Mouse (Mus musculus): Measurements from ENCODE around the gene Gtf2a2. TPM values are rescaled to one million over a fixed set of nuclear protein-coding genes. Genes with fewer than 3 reads are reported as not detected.

The Gtf2a2 gene
- polyA plus RNA-seq, 1 experiment from 2014 or later: 181 TPM

DNA sequence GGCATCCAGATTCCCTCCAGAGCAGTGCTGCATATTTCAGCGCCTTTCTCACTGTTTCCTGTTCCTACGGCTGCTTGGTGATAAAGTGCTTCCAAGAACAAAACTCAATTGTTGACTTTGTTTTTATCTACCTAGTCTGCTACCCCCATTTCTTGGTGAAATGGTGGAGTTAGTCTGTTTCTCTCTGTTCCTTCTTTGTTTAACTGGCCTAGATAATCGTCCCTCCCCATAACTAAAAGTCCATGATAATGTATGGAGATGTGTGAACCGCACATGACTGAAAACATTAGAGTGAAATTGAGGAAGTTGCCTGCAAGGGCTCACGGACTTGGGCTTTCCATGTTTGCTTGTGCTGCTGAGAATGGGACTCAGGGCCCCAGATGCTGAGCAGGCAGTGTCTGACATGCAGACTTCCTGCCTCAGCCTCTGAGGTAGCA lies 19.5 kb upstream of the Gtf2a2 start:
- Histone ChIP-seq H3K4me1 (ENCODE audit: insufficient read depth, low read length) (peaks cover 37% of the 10 kb centered on the region), H3K27ac (ENCODE audit: low read length) (0 out of 2 replicates have a peak overlapping the region, but pooled peaks have one; percentile 46), H3K9me3 (ENCODE audit: low read length) (no peaks in the 10 kb centered on the region), H3K4me2 (replicated peaks; ENCODE audit: low read depth, low read length) (no peak overlapping the region), H3K36me3 (ENCODE audit: insufficient read depth, low read length) (peaks cover 25% of the 10 kb centered on the region), H3K4me3 (ENCODE audit: low read length) (no peak overlapping the region), H3K27me3 (ENCODE audit: insufficient read depth, low read length) (no peaks in the 10 kb centered on the region), H3K9ac (replicated peaks; ENCODE audit: low read length) (0 out of 2 replicates have a peak overlapping the region, but pooled peaks have one; percentile 11)
- ATAC-seq (ENCODE audit: low FRiP score, low TSS enrichment): no peak
- WGBS: 61% methylated on average over 5 of the region's 5 CpGs

DNA sequence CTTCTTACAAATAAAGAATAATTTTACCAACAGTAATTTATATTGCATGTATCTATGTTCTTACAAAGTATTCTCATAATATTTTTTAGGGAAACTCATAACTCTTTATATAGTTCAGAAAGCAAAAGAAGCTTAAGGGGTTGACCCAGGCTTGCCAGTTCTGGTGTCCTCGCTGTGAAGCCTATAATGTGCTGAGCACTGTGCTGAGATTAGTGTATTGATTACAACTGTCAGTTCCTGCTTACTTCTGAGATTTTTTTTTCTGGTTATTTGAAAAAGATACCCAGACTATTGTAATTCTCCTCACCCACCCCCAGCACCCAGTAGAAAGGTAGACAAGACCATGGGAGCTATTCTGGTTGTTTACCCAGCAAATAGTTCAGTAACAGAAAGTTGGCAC lies 18.9 kb upstream of the Gtf2a2 start:
- Histone ChIP-seq H3K9me3 (ENCODE audit: low read length) (no peaks in the 10 kb centered on the region), H3K4me3 (ENCODE audit: low read length) (no peak overlapping the region), H3K4me2 (replicated peaks; ENCODE audit: low read depth, low read length) (no peak overlapping the region), H3K27ac (ENCODE audit: low read length) (no peak overlapping the region), H3K4me1 (ENCODE audit: insufficient read depth, low read length) (peaks cover 37% of the 10 kb centered on the region), H3K9ac (replicated peaks; ENCODE audit: low read length) (no peak overlapping the region), H3K27me3 (ENCODE audit: insufficient read depth, low read length) (no peaks in the 10 kb centered on the region), H3K36me3 (ENCODE audit: insufficient read depth, low read length) (peaks cover 26% of the 10 kb centered on the region)
- no peak for ATAC-seq (ENCODE audit: low FRiP score, low TSS enrichment)
- WGBS: 82% methylated on average over 1 of the region's 1 CpGs

DNA sequence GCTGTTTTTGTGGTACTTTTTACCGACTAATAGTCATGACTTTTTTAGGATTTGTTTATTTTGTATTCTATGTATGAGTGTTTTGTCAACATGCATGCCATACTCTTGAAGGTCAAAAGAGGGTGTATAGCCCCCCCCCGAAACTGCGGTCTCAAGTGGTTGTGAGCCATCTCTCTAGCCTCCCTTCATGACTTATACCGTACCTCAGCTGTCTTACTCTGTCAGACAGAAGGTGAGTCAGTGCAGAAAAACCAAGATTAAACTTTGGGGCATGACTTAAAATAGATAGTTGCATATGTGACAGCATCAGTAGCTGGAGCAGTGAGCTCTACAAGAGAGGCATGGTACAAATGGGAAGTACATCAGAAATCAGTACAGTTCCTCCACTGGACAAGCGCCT lies 17.8 kb upstream of the Gtf2a2 start:
- 94% methylated on average over 5 of the region's 5 CpGs for WGBS
- H3K9ac ChIP-seq (replicated peaks; ENCODE audit: low read length): no peak overlapping the region
- H3K27me3 ChIP-seq (ENCODE audit: insufficient read depth, low read length): no peaks in the 10 kb centered on the region
- H3K4me1 ChIP-seq (ENCODE audit: insufficient read depth, low read length): peaks cover 34% of the 10 kb centered on the region
- peaks cover 37% of the 10 kb centered on the region for H3K36me3 ChIP-seq (ENCODE audit: insufficient read depth, low read length)
- H3K27ac ChIP-seq (ENCODE audit: low read length): no peak overlapping the region
- no peak overlapping the region for H3K4me2 ChIP-seq (replicated peaks; ENCODE audit: low read depth, low read length)
- ATAC-seq (ENCODE audit: low FRiP score, low TSS enrichment): no peak
- no peaks in the 10 kb centered on the region for H3K9me3 ChIP-seq (ENCODE audit: low read length)
- no peak overlapping the region for H3K4me3 ChIP-seq (ENCODE audit: low read length)

DNA sequence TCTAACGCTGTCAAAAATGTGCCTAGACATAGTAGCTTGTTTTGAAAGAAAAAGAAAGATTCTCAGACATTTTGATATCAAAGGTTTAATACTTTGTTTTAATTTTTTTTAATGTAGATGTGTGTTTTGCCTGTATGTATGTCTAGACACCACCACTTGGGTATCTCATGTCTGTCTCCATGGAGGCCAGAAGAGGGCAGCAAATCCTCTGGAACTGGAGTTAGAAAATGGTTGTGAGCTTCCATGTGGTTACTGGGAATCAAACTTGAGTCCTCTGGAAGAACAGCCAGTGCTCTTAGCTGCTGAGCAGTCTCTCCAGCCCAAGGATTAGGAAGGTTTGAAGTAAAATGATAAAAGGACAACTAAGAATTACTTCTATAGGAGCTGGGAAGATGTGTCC lies 13.0 kb upstream of the Gtf2a2 start:
- ATAC-seq (ENCODE audit: low FRiP score, low TSS enrichment): no peak
- WGBS: 86% methylated on average over 1 of the region's 1 CpGs

DNA sequence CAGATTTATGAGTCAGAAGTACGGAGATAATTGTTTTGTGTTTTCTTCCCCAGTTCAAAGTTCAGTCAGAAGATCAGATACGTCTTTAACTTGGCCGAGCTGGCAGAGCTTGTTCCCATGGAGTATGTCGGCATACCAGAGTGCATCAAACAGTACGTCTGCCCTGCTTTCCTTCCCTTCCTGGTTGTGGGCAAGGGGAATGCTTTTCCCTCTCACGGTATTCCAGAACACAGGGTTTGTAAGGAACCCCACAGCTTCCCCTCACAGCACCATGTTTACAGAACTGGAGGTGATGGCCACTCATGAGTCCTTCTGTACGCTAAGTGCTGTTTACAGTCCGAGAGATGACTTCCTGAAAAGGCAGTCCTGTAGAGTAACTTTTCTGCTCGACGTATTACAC lies 8.8 kb upstream of the Gtf2a2 start:
- no peak overlapping the region for H3K9ac ChIP-seq (replicated peaks; ENCODE audit: low read length)
- WGBS: 82% methylated on average over 10 of the region's 10 CpGs
- no peaks in the 10 kb centered on the region for H3K27me3 ChIP-seq (ENCODE audit: insufficient read depth, low read length)
- peaks cover 68% of the 10 kb centered on the region for H3K36me3 ChIP-seq (ENCODE audit: insufficient read depth, low read length)
- no peak overlapping the region for H3K4me3 ChIP-seq (ENCODE audit: low read length)
- no peak overlapping the region for H3K27ac ChIP-seq (ENCODE audit: low read length)
- no peaks in the 10 kb centered on the region for H3K9me3 ChIP-seq (ENCODE audit: low read length)
- no peak for ATAC-seq (ENCODE audit: low FRiP score, low TSS enrichment)
- no peak overlapping the region for H3K4me2 ChIP-seq (replicated peaks; ENCODE audit: low read depth, low read length)
- H3K4me1 ChIP-seq (ENCODE audit: insufficient read depth, low read length): no peaks in the 10 kb centered on the region

More for the DNA sequence above, 13.0 kb upstream of the Gtf2a2 start:
- Histone ChIP-seq H3K4me2 (replicated peaks; ENCODE audit: low read depth, low read length) (no peak overlapping the region), H3K9me3 (ENCODE audit: low read length) (no peaks in the 10 kb centered on the region), H3K27me3 (ENCODE audit: insufficient read depth, low read length) (no peaks in the 10 kb centered on the region), H3K9ac (replicated peaks; ENCODE audit: low read length) (no peak overlapping the region), H3K27ac (ENCODE audit: low read length) (no peak overlapping the region), H3K4me1 (ENCODE audit: insufficient read depth, low read length) (no peaks in the 10 kb centered on the region), H3K4me3 (ENCODE audit: low read length) (no peak overlapping the region), H3K36me3 (ENCODE audit: insufficient read depth, low read length) (peaks cover 69% of the 10 kb centered on the region)

DNA sequence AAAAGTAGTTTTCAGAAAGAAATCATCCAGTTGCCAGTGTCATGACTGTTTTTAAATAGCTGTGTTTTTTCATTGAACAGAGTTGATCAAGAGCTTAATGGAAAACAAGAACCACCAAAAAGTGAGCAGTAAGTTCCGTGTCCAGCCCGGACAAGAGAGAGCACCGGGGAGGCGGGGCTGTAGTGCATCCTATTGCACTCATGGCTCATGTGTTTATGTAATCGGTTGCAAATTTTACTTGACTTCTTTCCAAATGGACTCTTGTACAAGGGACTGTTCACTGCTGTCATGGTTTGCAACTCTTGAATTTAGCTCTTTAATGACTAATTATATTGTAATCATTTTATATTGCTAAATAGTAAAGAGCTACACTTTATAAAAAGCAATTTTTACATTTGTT lies 5.4 kb upstream of the Gtf2a2 start:
- H3K4me1 ChIP-seq (ENCODE audit: insufficient read depth, low read length): no peaks in the 10 kb centered on the region
- no peak overlapping the region for H3K4me3 ChIP-seq (ENCODE audit: low read length)
- H3K27me3 ChIP-seq (ENCODE audit: insufficient read depth, low read length): no peaks in the 10 kb centered on the region
- H3K27ac ChIP-seq (ENCODE audit: low read length): no peak overlapping the region
- 94% methylated on average over 5 of the region's 5 CpGs for WGBS
- H3K36me3 ChIP-seq (ENCODE audit: insufficient read depth, low read length): peaks cover 45% of the 10 kb centered on the region
- no peak for ATAC-seq (ENCODE audit: low FRiP score, low TSS enrichment)
- H3K9ac ChIP-seq (replicated peaks; ENCODE audit: low read length): no peak overlapping the region
- H3K9me3 ChIP-seq (ENCODE audit: low read length): no peaks in the 10 kb centered on the region
- no peak overlapping the region for H3K4me2 ChIP-seq (replicated peaks; ENCODE audit: low read depth, low read length)

DNA sequence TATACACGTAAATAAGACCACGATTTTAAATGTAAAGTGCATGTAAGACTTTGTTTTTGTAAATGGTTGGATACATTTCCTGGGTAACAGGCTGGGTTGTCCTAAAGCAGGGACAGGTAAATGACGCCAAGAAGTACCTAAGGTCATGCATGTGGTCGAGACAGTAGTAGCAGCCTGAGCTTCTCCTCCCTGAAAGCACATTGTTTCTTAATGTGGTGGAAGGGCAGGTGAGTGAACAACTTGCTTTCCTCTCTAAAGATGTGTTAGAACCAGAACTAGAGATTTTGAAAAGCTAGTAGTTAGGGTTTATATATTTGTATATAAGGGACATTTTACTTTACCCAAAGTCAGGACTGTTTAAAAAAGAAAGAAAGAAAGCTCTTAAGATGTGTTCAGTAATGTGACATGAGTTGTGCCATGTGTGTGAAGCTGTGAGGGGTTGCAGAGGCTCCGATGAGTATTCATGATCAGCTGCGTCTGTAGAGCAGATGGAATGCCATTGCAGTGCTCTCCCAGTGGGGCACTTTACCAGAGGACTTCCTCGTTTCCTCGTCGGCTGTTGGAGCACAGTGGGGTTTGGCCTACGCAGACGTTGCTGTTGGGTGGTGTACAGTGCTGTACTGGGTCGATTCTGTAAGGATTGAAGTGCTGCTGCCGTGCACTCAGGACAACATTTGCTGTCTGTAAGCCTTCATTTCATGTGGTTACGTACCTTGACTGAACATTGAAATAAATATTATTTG lies 4.7 kb upstream of the Gtf2a2 start:
- no peak overlapping the region for H3K9ac ChIP-seq (replicated peaks; ENCODE audit: low read length)
- H3K9me3 ChIP-seq (ENCODE audit: low read length): no peaks in the 10 kb centered on the region
- H3K4me1 ChIP-seq (ENCODE audit: insufficient read depth, low read length): no peaks in the 10 kb centered on the region
- 90% methylated on average over 14 of the region's 14 CpGs for WGBS
- no peak overlapping the region for H3K4me2 ChIP-seq (replicated peaks; ENCODE audit: low read depth, low read length)
- H3K27me3 ChIP-seq (ENCODE audit: insufficient read depth, low read length): no peaks in the 10 kb centered on the region
- H3K36me3 ChIP-seq (ENCODE audit: insufficient read depth, low read length): peaks cover 40% of the 10 kb centered on the region
- no peak overlapping the region for H3K27ac ChIP-seq (ENCODE audit: low read length)
- H3K4me3 ChIP-seq (ENCODE audit: low read length): no peak overlapping the region
- ATAC-seq (ENCODE audit: low FRiP score, low TSS enrichment): no peak

DNA sequence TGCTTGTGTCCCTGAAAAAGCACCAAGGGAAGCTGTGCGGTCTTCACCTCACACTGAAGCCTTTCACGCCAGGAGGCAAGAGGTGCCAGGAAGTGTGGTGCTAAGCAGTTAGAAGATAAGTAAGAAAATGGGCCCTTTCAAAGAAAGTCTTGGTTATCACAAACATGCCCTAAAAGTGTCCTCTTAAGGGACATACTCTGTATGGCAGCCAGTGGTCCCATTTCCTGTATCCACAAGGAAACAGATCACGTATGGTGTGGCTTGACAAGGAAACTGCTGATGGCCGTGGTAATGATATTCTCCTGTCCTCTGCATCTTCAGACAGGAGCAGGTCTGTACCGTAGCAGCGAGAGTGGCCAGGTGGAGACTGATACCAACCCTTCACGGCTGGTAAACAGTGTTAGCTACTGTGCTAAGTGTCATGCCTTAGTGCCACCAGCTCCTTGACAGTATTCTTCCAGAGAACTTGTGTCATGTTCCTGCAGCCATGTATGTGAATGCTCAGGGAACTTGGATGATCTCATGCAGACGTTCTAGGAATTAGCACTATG lies 2.5 kb upstream of the Gtf2a2 start:
- Histone ChIP-seq H3K27ac (ENCODE audit: low read length) (no peak overlapping the region), H3K9ac (replicated peaks; ENCODE audit: low read length) (no peak overlapping the region), H3K27me3 (ENCODE audit: insufficient read depth, low read length) (no peaks in the 10 kb centered on the region), H3K36me3 (ENCODE audit: insufficient read depth, low read length) (peaks cover 28% of the 10 kb centered on the region), H3K4me1 (ENCODE audit: insufficient read depth, low read length) (peaks cover 16% of the 10 kb centered on the region), H3K4me2 (replicated peaks; ENCODE audit: low read depth, low read length) (no peak overlapping the region), H3K4me3 (ENCODE audit: low read length) (no peak overlapping the region), H3K9me3 (ENCODE audit: low read length) (no peaks in the 10 kb centered on the region)
- 84% methylated on average over 8 of the region's 8 CpGs for WGBS
- ATAC-seq (ENCODE audit: low FRiP score, low TSS enrichment): no peak

DNA sequence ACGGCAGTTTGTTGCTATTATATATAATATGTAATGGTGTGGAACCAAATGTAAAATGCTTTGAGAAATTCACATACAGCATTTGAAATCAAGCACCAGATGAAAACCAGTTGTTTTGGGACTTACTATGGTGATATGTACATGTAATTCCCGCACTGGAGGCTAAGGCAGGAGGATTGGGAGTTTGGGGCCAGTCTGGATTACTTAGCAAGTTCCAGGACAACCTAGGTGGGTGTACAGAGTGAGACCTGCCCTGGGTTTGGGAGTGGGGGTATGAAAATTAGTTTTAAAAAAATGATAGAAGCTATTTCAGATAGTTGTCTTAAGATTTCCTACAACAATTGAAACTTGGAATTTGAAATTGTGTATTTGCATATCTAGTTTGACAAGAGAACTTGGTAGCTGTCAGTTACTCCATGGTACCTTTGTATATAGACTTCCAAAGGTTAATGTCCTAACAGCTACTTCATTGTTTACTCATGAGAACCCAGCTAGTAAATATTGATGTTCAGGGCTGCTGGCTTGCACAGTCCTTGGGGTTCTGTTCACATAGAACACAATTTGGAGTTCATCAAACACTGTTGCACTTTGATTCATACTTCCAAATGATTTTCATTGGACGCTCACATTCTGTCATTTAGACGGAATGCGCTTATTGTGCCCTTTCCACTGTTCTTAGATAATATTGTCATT lies 1.4 kb upstream of the Gtf2a2 start:
- no peak overlapping the region for H3K4me3 ChIP-seq (ENCODE audit: low read length)
- peaks cover 16% of the 10 kb centered on the region for H3K4me1 ChIP-seq (ENCODE audit: insufficient read depth, low read length)
- H3K27ac ChIP-seq (ENCODE audit: low read length): no peak overlapping the region
- no peak overlapping the region for H3K9ac ChIP-seq (replicated peaks; ENCODE audit: low read length)
- 90% methylated on average over 5 of the region's 5 CpGs for WGBS
- H3K4me2 ChIP-seq (replicated peaks; ENCODE audit: low read depth, low read length): no peak overlapping the region
- H3K27me3 ChIP-seq (ENCODE audit: insufficient read depth, low read length): no peaks in the 10 kb centered on the region
- H3K36me3 ChIP-seq (ENCODE audit: insufficient read depth, low read length): peaks cover 22% of the 10 kb centered on the region
- no peaks in the 10 kb centered on the region for H3K9me3 ChIP-seq (ENCODE audit: low read length)
- ATAC-seq (ENCODE audit: low FRiP score, low TSS enrichment): no peak

Measured in kidney, embryonic 16.5 days (tissue).